Mouse (Mus musculus): ENCODE results near the gene Olfr374. TPM values are rescaled to one million over a fixed set of nuclear protein-coding genes. Genes with fewer than 3 reads are reported as not detected.
"Not testable (repeated sequence)": the region's sequence is repeated elsewhere in the genome, so short reads cannot be mapped to it uniquely, and the experiment has no call there.

Gene Olfr374
- under 1 TPM in 4 of 26 experiments, not detected in 22; 0.05 to 0.57 (median 0.12) TPM for total RNA-seq (2018; cell fraction: chromatin; rRNA removed)
- not detected for total RNA-seq (2018; cell fraction: cytosol; rRNA removed)
- not detected for total RNA-seq (2018; cell fraction: nucleus; rRNA removed)
- polyA plus RNA-seq (2018), result not detected in 3 replicates

- Histone ChIP-seq H3K79me2 (ENCODE audit: inconsistent target) (no peaks in the 10 kb centered on the region), H3K27ac (no peak within 1 kb of the TSS), H3K4me3 (ENCODE audit: inconsistent target) (no peak within 1 kb of the TSS), H3K36me3 (ENCODE audit: inconsistent target) (no peaks in the 10 kb centered on the region)
- WGBS (ENCODE audit: missing documents), result 100% methylated on average over 3 of the region's 3 CpGs
Measured at GRCm38 (mm10) chr8:72106740-72107139, at the start of gene Olfr374. Gene Olfr374, plus strand, starts transcription at chr8:72107040.

GRCm38 (mm10) chr8:72057643-72058042, 49.2 kb upstream of the Olfr374 start:
- 100% methylated on average over 2 of the region's 4 CpGs for WGBS (ENCODE audit: missing documents)
- H3K79me2 ChIP-seq (ENCODE audit: inconsistent target); H3K36me3 ChIP-seq (ENCODE audit: inconsistent target): not testable (repeated sequence)

DNA sequence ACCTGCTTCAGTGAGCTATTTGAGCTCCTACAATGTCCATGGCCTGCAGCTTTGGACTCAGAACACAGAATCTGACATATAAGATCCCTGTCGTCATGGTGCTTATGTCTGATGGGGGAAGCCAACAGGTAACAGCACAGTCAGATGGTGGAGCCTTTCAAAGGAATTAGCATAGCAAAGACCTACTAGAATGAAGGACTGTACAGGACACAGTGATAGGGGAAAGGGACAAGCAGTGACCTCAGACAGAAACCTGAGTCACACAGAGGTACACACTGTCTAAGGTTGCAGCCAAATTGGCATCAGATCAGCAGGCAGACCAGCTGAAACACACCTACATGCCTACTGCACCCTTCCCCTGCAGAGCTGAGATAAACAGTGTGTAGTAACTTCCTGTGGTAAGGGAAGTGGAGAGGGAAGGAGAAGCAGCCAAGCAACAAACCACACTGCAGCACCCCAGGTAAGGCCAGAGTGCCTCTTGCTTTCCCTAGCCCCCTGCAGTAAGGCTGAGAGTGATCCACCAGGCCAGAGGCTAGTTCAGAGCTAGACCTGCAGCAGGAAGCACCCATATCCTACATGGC, 39.9 kb upstream of the Olfr374 start:
- H3K4me3 ChIP-seq (ENCODE audit: inconsistent target); H3K79me2 ChIP-seq (ENCODE audit: inconsistent target); H3K36me3 ChIP-seq (ENCODE audit: inconsistent target); H3K27ac ChIP-seq: not testable (repeated sequence)
- WGBS (ENCODE audit: missing documents), result no CpG with 5 or more reads among the region's 1 CpGs

More at GRCm38 (mm10) chr8:72057643-72058042, 49.2 kb upstream of the Olfr374 start:
- not testable (repeated sequence) for H3K27ac ChIP-seq; H3K4me3 ChIP-seq (ENCODE audit: inconsistent target)

DNA sequence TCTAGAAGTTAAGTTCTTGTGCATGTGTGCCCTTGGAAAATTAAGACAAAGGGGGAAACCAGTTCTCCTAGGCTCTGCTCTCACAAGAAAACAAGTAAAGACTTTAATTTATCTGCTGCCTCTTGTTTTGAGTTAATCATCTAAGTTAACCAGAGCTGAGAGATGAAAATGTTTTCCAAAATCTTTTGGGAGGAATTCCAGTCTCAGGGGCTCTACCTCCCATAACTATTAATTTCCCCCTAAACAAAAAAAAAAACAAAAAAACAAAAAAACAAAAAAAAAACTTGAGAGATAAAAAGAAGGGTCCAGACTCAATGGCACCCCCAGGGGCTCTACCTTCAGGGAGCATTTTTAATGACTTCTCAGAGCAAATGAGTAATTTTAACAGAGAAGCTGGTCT, 24.0 kb upstream of the Olfr374 start, which contains the start of gene Olfr373:
Gene Olfr373, plus strand, starts transcription at position 301 of the 400 bp plus-strand sequence.
- H3K79me2 ChIP-seq (ENCODE audit: inconsistent target); H3K4me3 ChIP-seq (ENCODE audit: inconsistent target); H3K36me3 ChIP-seq (ENCODE audit: inconsistent target); H3K27ac ChIP-seq: not testable (repeated sequence)

GRCm38 (mm10) chr8:72084744-72085143, 22.1 kb upstream of the Olfr374 start:
- H3K79me2 ChIP-seq (ENCODE audit: inconsistent target), result no peaks in the 10 kb centered on the region
- H3K36me3 ChIP-seq (ENCODE audit: inconsistent target), result no peaks in the 10 kb centered on the region
- 7% methylated on average over 5 of the region's 5 CpGs for WGBS (ENCODE audit: missing documents)
- no peak overlapping the region for H3K4me3 ChIP-seq (ENCODE audit: inconsistent target)
- H3K27ac ChIP-seq, result no peak overlapping the region

DNA sequence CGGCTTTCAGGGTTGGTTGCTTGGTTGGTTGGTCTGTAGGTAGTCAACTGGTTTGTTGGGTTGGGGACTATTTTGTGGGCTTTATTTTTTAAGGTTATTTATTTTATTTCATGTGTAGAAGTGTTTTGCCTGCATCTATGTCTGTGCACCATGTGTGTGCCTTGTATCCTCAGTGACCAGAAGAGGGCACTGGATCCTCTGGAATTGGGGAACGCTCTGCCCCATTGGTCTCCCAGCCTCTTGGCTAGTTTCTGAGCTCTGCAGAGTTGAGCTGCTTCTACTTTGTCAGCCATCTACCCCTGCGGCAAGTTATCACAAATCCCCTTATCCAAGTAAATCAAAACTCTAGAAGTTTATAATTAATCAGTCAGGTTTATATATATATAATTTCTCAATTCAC, 19.2 kb upstream of the Olfr374 start:
- H3K79me2 ChIP-seq (ENCODE audit: inconsistent target); H3K27ac ChIP-seq; H3K36me3 ChIP-seq (ENCODE audit: inconsistent target); H3K4me3 ChIP-seq (ENCODE audit: inconsistent target): not testable (repeated sequence)
- WGBS (ENCODE audit: missing documents), result 95% methylated on average over 3 of the region's 3 CpGs

DNA sequence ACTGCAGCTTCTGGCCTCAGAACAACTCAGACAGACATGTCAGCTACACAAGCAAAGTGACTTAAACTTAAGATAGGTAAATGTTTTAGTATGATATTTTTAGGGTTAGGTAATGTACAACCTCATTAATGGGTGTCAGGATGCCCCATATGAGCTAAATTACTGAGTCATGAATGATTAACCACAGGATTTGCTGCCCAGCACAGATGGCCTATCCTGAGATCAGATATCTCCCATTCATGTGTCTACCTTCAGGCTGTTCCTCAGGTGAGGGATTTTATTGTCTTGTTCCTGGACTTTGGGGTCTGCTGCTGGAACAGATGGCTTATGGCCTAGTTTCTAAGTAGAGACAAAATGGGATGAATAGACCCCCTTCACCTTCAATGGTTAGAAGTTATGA, 10.1 kb upstream of the Olfr374 start:
- not testable (repeated sequence) for H3K4me3 ChIP-seq (ENCODE audit: inconsistent target); H3K79me2 ChIP-seq (ENCODE audit: inconsistent target); H3K36me3 ChIP-seq (ENCODE audit: inconsistent target); H3K27ac ChIP-seq

DNA sequence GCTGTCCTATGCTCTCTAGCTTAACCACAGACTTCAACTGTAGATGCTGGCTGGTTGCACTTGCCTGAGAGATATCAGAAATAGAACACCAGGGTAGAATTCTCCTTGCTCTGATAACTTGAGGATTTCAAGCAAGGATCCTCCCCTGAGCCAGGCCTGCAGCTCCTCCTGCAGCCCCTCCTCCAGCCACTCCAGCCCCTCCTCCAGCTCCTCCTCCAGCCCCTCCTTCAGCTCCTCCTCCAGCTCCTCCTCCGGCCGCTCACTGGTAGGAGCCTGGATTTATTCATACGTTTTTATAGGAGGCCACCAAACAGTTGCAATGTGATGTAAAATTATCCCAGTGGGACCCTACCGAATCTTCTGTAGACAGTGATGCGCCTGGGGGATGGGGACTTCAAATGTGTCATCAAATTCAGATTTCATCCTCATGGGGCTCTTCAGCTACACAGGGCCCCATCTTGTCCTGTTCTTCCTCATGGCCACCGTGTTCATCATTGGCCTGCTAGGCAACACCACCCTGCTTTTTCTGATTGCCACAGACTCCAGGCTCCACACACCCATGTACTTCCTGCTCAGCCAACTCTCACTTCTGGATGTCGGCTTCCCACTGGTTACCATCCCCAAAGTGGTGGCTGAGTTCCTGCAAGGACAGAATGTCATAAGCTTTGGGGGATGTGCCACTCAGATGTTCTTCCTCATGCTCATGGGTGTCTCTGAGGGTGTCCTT, 7.3 kb upstream of the Olfr374 start:
- H3K36me3 ChIP-seq (ENCODE audit: inconsistent target); H3K79me2 ChIP-seq (ENCODE audit: inconsistent target); H3K4me3 ChIP-seq (ENCODE audit: inconsistent target); H3K27ac ChIP-seq: not testable (repeated sequence)
- WGBS (ENCODE audit: missing documents), result 82% methylated on average over 4 of the region's 7 CpGs

DNA sequence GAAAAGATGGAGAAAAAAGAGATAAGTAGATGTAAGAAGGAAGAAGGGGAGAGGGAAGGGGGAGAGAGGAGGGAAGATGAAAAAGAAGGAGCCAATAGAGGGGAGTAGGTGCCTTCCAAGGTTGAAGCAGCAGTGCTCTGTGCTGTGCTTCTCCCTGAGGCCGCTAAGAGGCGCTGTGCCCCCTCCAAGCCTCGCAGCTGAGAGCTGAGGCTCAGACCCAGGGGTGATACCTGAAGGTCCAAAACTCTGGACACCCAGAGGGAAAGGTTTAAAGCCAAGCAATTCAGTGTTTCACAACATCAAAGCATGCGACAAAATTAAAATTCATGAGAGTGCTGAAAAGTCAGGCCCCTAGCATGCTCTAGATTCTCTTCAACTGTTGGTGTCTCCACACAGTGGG, 1.7 kb upstream of the Olfr374 start:
- H3K4me3 ChIP-seq (ENCODE audit: inconsistent target), result no peak overlapping the region
- H3K27ac ChIP-seq, result no peak overlapping the region
- WGBS (ENCODE audit: missing documents), result 29% methylated on average over 4 of the region's 4 CpGs
- H3K36me3 ChIP-seq (ENCODE audit: inconsistent target), result no peaks in the 10 kb centered on the region
- no peaks in the 10 kb centered on the region for H3K79me2 ChIP-seq (ENCODE audit: inconsistent target)

DNA sequence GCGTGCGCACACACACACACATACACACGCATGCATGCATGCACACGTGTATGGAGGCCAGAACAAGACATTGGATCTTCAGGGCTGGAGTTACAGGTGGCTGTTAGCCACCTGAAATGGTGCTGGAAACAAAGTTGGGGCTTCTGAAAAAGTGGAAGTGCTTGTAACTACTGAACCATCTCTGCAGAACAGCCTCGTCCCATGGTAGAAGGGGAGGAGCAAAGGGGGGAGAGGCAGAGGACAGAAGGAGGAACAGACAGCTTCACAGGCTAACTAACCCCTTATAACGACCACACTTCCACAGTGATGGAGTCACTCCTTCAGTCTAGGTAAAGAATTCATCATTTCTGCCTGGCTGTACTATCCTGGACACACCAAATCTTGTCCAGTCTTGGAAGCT, 4.0 kb downstream of the Olfr374 start:
- H3K4me3 ChIP-seq (ENCODE audit: inconsistent target), result no peak overlapping the region
- no peaks in the 10 kb centered on the region for H3K36me3 ChIP-seq (ENCODE audit: inconsistent target)
- no peaks in the 10 kb centered on the region for H3K79me2 ChIP-seq (ENCODE audit: inconsistent target)
- 49% methylated on average over 6 of the region's 6 CpGs for WGBS (ENCODE audit: missing documents)
- H3K27ac ChIP-seq, result no peak overlapping the region

DNA sequence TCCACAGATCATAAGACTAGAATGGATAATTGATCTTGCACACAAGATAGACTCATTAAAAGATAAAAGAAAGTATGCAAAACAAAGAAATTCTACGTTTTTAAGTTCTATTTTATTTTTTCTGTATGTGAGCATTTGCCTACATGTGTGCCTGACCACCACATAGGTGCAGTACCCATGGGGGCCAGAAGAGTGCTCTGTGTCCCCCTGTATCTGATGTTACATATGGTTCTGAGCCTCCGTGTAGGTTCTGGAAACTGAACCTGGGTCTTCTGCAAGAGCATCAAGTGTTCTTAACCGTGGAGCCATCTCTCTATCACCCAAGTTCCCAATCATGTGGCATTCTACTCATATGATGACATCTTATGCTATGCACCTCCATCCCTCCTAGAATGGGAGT, 5.6 kb downstream of the Olfr374 start:
- H3K79me2 ChIP-seq (ENCODE audit: inconsistent target), result no peaks in the 10 kb centered on the region
- no peak overlapping the region for H3K27ac ChIP-seq
- WGBS (ENCODE audit: missing documents), result 94% methylated on average over 3 of the region's 3 CpGs
- no peaks in the 10 kb centered on the region for H3K36me3 ChIP-seq (ENCODE audit: inconsistent target)
- no peak overlapping the region for H3K4me3 ChIP-seq (ENCODE audit: inconsistent target)

- WGBS (ENCODE audit: missing documents), result 90% methylated on average over 2 of the region's 2 CpGs
- Histone ChIP-seq H3K27ac (no peak overlapping the region), H3K79me2 (ENCODE audit: inconsistent target) (no peaks in the 10 kb centered on the region), H3K36me3 (ENCODE audit: inconsistent target) (no peaks in the 10 kb centered on the region), H3K4me3 (ENCODE audit: inconsistent target) (no peak overlapping the region)
Measured at GRCm38 (mm10) chr8:72115202-72115601, 8.4 kb downstream of the Olfr374 start.

DNA sequence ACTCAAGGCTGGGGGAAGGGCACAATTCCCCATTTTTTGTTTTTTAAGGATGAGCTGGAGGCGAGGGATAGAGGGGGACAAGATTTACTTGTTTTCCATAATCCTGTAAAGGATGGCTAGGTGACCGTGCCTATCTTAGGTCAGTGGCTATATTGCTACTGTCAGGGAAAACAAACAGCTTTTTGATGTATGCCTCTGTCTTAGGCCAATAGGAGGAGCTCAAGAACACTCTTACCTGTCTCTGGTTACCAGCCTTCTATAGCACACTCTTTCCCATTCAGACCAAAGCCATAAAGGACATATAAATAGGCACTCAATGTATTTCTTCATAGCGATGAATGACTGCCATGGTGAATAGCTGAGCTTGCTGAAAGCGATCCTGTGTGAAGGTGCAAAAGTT, 11.8 kb downstream of the Olfr374 start:
- Histone ChIP-seq H3K79me2 (ENCODE audit: inconsistent target) (no peaks in the 10 kb centered on the region), H3K36me3 (ENCODE audit: inconsistent target) (no peaks in the 10 kb centered on the region), H3K27ac (no peak overlapping the region), H3K4me3 (ENCODE audit: inconsistent target) (no peak overlapping the region)
- WGBS (ENCODE audit: missing documents), result 58% methylated on average over 4 of the region's 4 CpGs

DNA sequence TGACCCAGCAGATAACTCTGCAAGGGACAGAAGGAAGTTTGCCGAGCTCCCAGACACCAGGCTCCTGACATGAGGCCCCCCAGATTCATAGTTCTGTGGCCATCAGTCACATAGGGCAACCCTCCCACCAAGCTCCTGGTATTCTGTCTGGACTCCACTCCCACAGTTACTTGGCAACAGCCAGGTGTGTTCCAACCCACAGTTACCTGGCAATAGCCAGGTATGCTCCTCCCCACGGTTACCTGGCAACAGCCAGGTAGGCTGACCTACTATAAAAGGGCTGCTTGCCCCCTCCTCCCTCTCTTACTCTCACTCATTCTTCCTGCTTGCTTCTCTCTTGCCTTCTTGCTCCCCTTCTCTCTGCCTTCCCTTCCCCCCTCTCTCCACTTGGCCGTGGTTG, 14.6 kb downstream of the Olfr374 start:
- WGBS (ENCODE audit: missing documents), result 87% methylated on average over 3 of the region's 3 CpGs
- H3K36me3 ChIP-seq (ENCODE audit: inconsistent target); H3K79me2 ChIP-seq (ENCODE audit: inconsistent target); H3K27ac ChIP-seq; H3K4me3 ChIP-seq (ENCODE audit: inconsistent target): not testable (repeated sequence)

DNA sequence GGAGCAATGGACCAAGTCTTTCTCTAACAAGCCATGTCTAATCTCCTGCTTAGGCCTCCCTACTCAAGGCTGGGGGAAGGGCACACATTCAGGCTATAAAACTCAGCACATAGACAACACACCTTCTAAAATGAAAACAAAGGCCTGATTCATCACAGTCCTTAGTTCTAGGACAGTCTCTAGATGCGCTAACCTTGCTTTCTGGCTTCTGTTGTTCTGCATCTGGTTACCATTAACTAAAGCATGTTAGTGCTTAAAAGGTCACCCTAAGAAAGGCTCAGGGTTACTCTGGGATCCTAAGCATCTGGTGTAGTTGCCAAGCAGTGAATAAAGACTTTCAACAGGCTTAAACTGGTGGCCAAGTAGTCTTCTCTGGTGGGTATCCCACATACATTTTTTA, 15.2 kb downstream of the Olfr374 start:
- 100% methylated on average over 1 of the region's 1 CpGs for WGBS (ENCODE audit: missing documents)
- Histone ChIP-seq H3K36me3 (ENCODE audit: inconsistent target) (no peaks in the 10 kb centered on the region), H3K27ac (no peak overlapping the region)

More for the DNA sequence above, 15.2 kb downstream of the Olfr374 start:
- no peaks in the 10 kb centered on the region for H3K79me2 ChIP-seq (ENCODE audit: inconsistent target)
- H3K4me3 ChIP-seq (ENCODE audit: inconsistent target), result no peak overlapping the region

Measured in macrophage (primary cell).